In the genomic region with DNA sequence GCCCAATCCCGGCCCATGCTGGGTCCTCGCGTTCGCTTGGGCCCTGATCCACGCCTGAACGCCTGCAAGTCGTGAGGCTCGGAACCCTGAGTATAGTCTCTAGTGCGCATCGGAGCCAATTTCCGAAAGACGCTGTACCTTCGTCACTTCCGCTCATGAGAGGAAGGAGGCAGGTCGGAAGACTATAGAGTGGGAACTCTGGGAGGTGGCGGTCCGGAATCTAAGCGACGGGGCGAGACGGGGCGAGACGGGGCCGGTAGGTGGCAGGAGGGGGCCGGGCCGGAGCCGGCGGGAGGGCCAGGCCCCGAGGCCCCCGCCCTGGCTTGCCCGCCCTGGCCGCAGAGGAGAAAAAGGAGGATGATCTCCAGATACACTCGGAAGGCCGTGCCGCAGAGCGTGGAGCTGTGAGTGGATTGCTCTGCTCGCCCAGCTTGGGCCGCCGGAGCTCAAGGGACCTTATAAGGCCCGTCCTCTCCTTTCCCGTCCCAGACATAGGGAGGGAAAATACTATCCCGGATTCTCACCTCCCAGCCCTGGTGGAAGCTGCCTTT, we compare ENCODE assay signal across 8 mouse cellular contexts. TPM values are rescaled to one million over a fixed set of nuclear protein-coding genes. Genes with fewer than 3 reads are reported as not detected.
DNase-seq lines count a peak whose midpoint lies in the region; ATAC-seq lines count a peak whose summit lies in the region.

A gene (minus strand): TSS at position 131 of the 551 bp plus-strand sequence.
A gene (plus strand): TSS at position 172 of the 551 bp plus-strand sequence.

- under 1% methylated on average over 33 of the region's 42 CpGs for WGBS in hindbrain, embryonic 14.5 days

- H3K4me2 ChIP-seq in hindbrain, embryonic 14.5 days (replicated peaks): peak within 1 kb of the TSS; percentile 81

- no peaks in the 10 kb centered on the region for H3K27me3 ChIP-seq in hindbrain, embryonic 14.5 days (ENCODE audit: control insufficient read depth, insufficient read depth, low read length)

- peak within 1 kb of the TSS; percentile 91 for H3K9ac ChIP-seq in hindbrain, embryonic 14.5 days

- H3K27ac ChIP-seq in hindbrain, embryonic 14.5 days: peak within 1 kb of the TSS; percentile 90

- peak; percentile 98 for DNase-seq in R1 (ENCODE audit: low read depth, low spot score)
- DNase-seq in cerebellum, postnatal 25 days: peak; percentile 93
- peak; percentile 91 for DNase-seq in frontal cortex, postnatal 25 days (ENCODE audit: low spot score in 2 of 2)
- peak; percentile 99 for DNase-seq in hindbrain, embryonic 14.5 days (ENCODE audit: low spot score)
- peak; percentile 90 to 94 for DNase-seq in layer of hippocampus, postnatal 36 days
- peak; percentile 96 for DNase-seq in lung, postnatal 36 days
- peak; percentile 99 for DNase-seq in retina, postnatal 1 day
- DNase-seq in urinary bladder, adult 18-20 months (ENCODE audit: low spot score in 2 of 2): peak; percentile 90

- ATAC-seq in hindbrain, embryonic 14.5 days (ENCODE audit: low FRiP score): peak; percentile 99

- no peaks in the 10 kb centered on the region for H3K9me3 ChIP-seq in hindbrain, embryonic 14.5 days (ENCODE audit: control insufficient read depth, low read length)

- peaks cover 36% of the 10 kb centered on the region for H3K36me3 ChIP-seq in hindbrain, embryonic 14.5 days (replicated peaks; ENCODE audit: control insufficient read depth, insufficient read depth)

- H3K4me3 ChIP-seq in hindbrain, embryonic 14.5 days (replicated peaks; ENCODE audit: low read length): peak within 1 kb of the TSS; percentile 59

- peaks cover 20% of the 10 kb centered on the region for H3K4me1 ChIP-seq in hindbrain, embryonic 14.5 days (replicated peaks; ENCODE audit: control insufficient read depth, insufficient read depth, low read length)

RNA-seq across cellular contexts. Expression of the first gene that starts in this region (rescaled TPM):
- 51.1 and 52.5 TPM in 2 replicates for polyA plus RNA-seq in hindbrain, embryonic 14.5 days (2014; fragmentation: Nextera tagmentation; extraction: Ambion mirVana)
- total RNA-seq in layer of hippocampus, postnatal 36 days (2021): 10 to 100 TPM; 34.9 to 35.5 TPM

RNA-seq across cellular contexts. Expression of the second gene that starts in this region (rescaled TPM):
- 45.6 and 46.7 TPM in 2 replicates for polyA plus RNA-seq in hindbrain, embryonic 14.5 days (2014; fragmentation: Nextera tagmentation; extraction: Ambion mirVana)
- 10 to 100 TPM; 50.8 to 53.1 TPM for total RNA-seq in layer of hippocampus, postnatal 36 days (2021)

Comparison
In these comparisons a context has a peak if more than half of its experiments do, and no peak if none do; other contexts are left out.
1. Peak in every context shown above with its lines: DNase-seq, ATAC-seq, H3K4me3 ChIP-seq and H3K27ac ChIP-seq.